Mouse (Mus musculus): ENCODE data around the gene Cfap74. TPM values are rescaled to one million over a fixed set of nuclear protein-coding genes. Genes with fewer than 3 reads are reported as not detected.

The Cfap74 gene
- total and polyA plus RNA-seq, 3 experiments = 0.39 to 1.0 TPM; not detected in 1

DNA sequence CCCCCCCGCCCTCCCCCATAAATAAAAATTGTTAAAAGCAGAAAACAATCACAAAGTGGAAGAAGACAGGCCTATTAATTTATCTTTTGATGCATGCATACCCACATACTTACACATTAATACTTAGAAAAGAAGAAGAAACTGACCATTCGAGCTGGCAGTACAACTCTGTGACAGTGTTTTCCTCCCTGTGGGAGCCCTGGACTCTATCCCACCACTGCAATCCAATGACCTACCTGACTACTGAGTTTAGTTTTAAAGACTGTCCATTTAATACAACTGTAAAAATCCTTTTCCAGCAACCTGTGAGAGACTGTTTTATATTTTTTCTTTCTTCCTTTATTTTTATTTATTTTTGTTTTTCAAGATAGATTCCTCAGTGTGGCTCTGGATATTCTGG is 92.1 kb downstream of the Cfap74 start:
- no peaks in the 10 kb centered on the region for H3K27me3 ChIP-seq (ENCODE audit: control insufficient read depth in 1 of 2, insufficient read depth in 2 of 2, low read length in 2 of 2)
- no peaks in the 10 kb centered on the region for H3K9me3 ChIP-seq (replicated peaks; ENCODE audit: insufficient read depth, low read length)
- no peak overlapping the region for H3K9ac ChIP-seq (ENCODE audit: control insufficient read depth, low read depth, low read length, poor library complexity, severe bottlenecking)
- H3K4me1 ChIP-seq (ENCODE audit: control insufficient read depth in 1 of 2, insufficient read depth in 2 of 2, low read length in 2 of 2) = peaks cover 8 to 13% of the 10 kb centered on the region in 2 experiments; a peak in 3 of 4 replicates
- H3K4me3 ChIP-seq (ENCODE audit: control insufficient read depth in 1 of 2, insufficient read depth in 1 of 2, low read depth in 2 of 2, low read length in 2 of 2) = no peak overlapping the region
- peaks cover 67% of the 10 kb centered on the region for H3K79me2 ChIP-seq (ENCODE audit: control insufficient read depth, insufficient read depth, low read length, poor library complexity)
- TF ChIP-seq CHD2 (IDR thresholded peaks at IDR 0.05; ENCODE audit: low read length) (no peak), MXI1 (IDR thresholded peaks at IDR 0.05; ENCODE audit: low read depth, low read length) (no peak), BHLHE40 (IDR thresholded peaks at IDR 0.05; ENCODE audit: borderline replicate concordance, low read depth, low read length) (no peak), ZKSCAN1 (IDR thresholded peaks at IDR 0.05; ENCODE audit: low read depth, low read length) (no peak), POLR2AphosphoS5 (IDR thresholded peaks at IDR 0.05; ENCODE audit: borderline replicate concordance, low read depth, low read length) (no peak), CTCF (IDR thresholded peaks at IDR 0.05 in 2 of 3, conservative IDR thresholded peaks at IDR 0.05 in 1 of 3; ENCODE audit: control insufficient read depth in 1 of 3, insufficient read depth in 1 of 3, low read depth in 2 of 3, low read length in 3 of 3, poor library complexity in 1 of 3, severe bottlenecking in 1 of 3) (no peak), POLR2AphosphoS2 (IDR thresholded peaks at IDR 0.05; ENCODE audit: low read length) (no peak), ETS1 (IDR thresholded peaks at IDR 0.05; ENCODE audit: low read depth, low read length) (no peak), SIN3A (IDR thresholded peaks at IDR 0.05; ENCODE audit: low read length) (no peak), MYC (IDR thresholded peaks at IDR 0.05; ENCODE audit: low read depth, low read length) (no peak), ZNF384 (IDR thresholded peaks at IDR 0.05; ENCODE audit: low read depth, low read length) (no peak), MAX (IDR thresholded peaks at IDR 0.05; ENCODE audit: low read length) (no peak), MAFK (IDR thresholded peaks at IDR 0.05; ENCODE audit: borderline replicate concordance, low read depth, low read length) (no peak), MAZ (IDR thresholded peaks at IDR 0.05; ENCODE audit: low read depth, low read length) (no peak), USF2 (IDR thresholded peaks at IDR 0.05; ENCODE audit: borderline replicate concordance in 1 of 2, insufficient read depth in 1 of 2, low read depth in 1 of 2, low read length in 2 of 2) (no peak), ZC3H11A (IDR thresholded peaks at IDR 0.05; ENCODE audit: low read depth, low read length) (no peak), RAD21 (IDR thresholded peaks at IDR 0.05; ENCODE audit: low read depth, low read length) (no peak), USF1 (IDR thresholded peaks at IDR 0.05; ENCODE audit: low read depth, low read length) (no peak), ZMIZ1 (IDR thresholded peaks at IDR 0.05; ENCODE audit: low read depth, low read length) (no peak)
- peaks cover 6 to 20% of the 10 kb centered on the region in 2 experiments for H3K36me3 ChIP-seq (ENCODE audit: control insufficient read depth in 1 of 2, insufficient read depth in 2 of 2, low read length in 2 of 2)
- no peak for DNase-seq (ENCODE audit: low read depth, low spot score)
- no peak overlapping the region for H3K27ac ChIP-seq (ENCODE audit: control insufficient read depth, low read depth, low read length)

GRCm38 (mm10) chr4:155505067-155505466 is 96.1 kb downstream of the Cfap74 start:
- peak; percentile 47 for DNase-seq (ENCODE audit: low read depth, low spot score)
- H3K9me3 ChIP-seq (replicated peaks; ENCODE audit: insufficient read depth, low read length) = no peaks in the 10 kb centered on the region
- peak overlapping the region; percentile 41; the same call in 1 of the 2 replicates for H3K27ac ChIP-seq (ENCODE audit: control insufficient read depth, low read depth, low read length)
- H3K9ac ChIP-seq (ENCODE audit: control insufficient read depth, low read depth, low read length, poor library complexity, severe bottlenecking) = no peak overlapping the region
- TF ChIP-seq GATA1 (IDR thresholded peaks at IDR 0.05; ENCODE audit: low read depth, low read length) = no peak
- 0 out of 2 replicates have a peak, but pooled peaks have one; percentile 1 for TF ChIP-seq ETS1 (IDR thresholded peaks at IDR 0.05; ENCODE audit: low read depth, low read length)
- TF ChIP-seq EP300 (IDR thresholded peaks at IDR 0.05; ENCODE audit: low read depth in 1 of 2, low read length in 2 of 2) = 0 out of 4 replicates have a peak, but pooled peaks of 1 of the 2 experiments have one; percentile 10
- peaks cover 11 to 24% of the 10 kb centered on the region in 2 experiments for H3K4me1 ChIP-seq (ENCODE audit: control insufficient read depth in 1 of 2, insufficient read depth in 2 of 2, low read length in 2 of 2)
- no peaks in the 10 kb centered on the region for H3K27me3 ChIP-seq (ENCODE audit: control insufficient read depth in 1 of 2, insufficient read depth in 2 of 2, low read length in 2 of 2)
- H3K4me3 ChIP-seq (ENCODE audit: control insufficient read depth in 1 of 2, insufficient read depth in 1 of 2, low read depth in 2 of 2, low read length in 2 of 2) = no peak overlapping the region
- peaks cover 3 to 30% of the 10 kb centered on the region in 2 experiments for H3K36me3 ChIP-seq (ENCODE audit: control insufficient read depth in 1 of 2, insufficient read depth in 2 of 2, low read length in 2 of 2)
- H3K79me2 ChIP-seq (ENCODE audit: control insufficient read depth, insufficient read depth, low read length, poor library complexity) = peaks cover 73% of the 10 kb centered on the region
